Mouse (Mus musculus) heart, postnatal 0 days (tissue): ENCODE results near the gene St6galnac3.

Experiments
- CTCF ChIP-seq: IDR thresholded peaks from 2 replicates; pipeline ENCODE4 v1.5.1; 2016; ENCODE audit warnings: antibody characterized with exemption, control low read depth, low read depth
- EP300 ChIP-seq: IDR thresholded peaks from 2 replicates; pipeline ENCODE4 v1.6.1; 2016; ENCODE audit warnings: antibody characterized with exemption, low read depth

DNA sequence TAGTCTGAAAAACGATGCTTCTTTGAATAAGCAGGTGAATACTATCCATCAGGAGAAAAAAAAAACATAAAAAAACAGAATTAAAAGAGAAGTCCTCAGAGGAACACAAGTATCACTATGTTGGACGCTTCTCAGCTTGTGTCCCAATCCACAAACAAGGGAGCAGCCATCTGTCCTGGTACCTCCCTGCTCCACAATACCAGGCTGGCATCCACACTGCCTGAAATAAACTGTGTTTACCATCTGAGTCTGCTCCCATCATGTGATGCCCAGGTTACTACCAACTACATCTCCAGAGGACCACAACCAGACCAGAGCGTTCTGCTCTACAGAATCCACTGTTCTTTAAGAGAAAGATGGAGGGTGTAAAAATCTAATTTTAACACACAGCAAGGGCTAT, 118.6 kb downstream of the St6galnac3 start:
- TF ChIP-seq CTCF (no peak), EP300 (no peak)
